Mouse (Mus musculus): ENCODE measurements around the gene Trabd2b. TPM values are rescaled to one million over a fixed set of nuclear protein-coding genes. Genes with fewer than 3 reads are reported as not detected.

The Trabd2b gene
- total RNA-seq, 2 experiments from 2014 or later = 19.0 to 19.9 TPM

DNA sequence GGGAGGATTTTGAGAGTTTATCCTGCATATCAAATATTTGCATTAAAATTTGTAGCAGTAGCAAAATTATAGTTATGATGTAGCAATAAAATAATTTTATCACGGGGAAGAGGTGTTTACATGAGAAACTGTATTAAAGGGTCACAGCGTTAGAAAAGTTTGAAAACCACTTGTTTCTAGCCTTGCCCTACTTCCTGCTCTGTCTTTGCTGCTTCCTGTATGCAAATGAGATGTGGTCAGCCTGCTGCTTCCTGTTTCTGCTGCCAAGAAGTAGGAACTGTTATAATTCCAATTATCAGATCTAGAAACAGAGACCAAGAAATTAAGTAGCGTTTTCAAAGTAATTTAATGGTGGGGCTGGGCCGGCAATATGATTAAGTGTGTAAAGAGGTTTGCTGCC lies 245.9 kb downstream of the Trabd2b start:
- no peak for DNase-seq

GRCm38 (mm10) chr4:114657933-114658332 lies 251.4 kb downstream of the Trabd2b start:
- DNase-seq = no peak

GRCm38 (mm10) chr4:114659876-114660275 lies 253.4 kb downstream of the Trabd2b start:
- no peak for DNase-seq

GRCm38 (mm10) chr4:114664063-114665036 lies 257.8 kb downstream of the Trabd2b start:
- peak; percentile 31 for DNase-seq

Other genes starting within 250 kb of the Trabd2b start
- gene Skint11, start 243.3 kb upstream of the Trabd2b start, total RNA-seq (2021) = not detected